Mouse (Mus musculus): Measurements from ENCODE around the gene Bdp1.
A peak's percentile ranks its signal among the peaks of the same experiment; 100 is the strongest.
"Not testable (repeated sequence)": the region's sequence is repeated elsewhere in the genome, so short reads cannot be mapped to it uniquely, and the experiment has no call there.

The Bdp1 gene

GRCm38 (mm10) chr13:100103748-100104254, at the start of gene Bdp1:
Gene Bdp1, minus strand, starts transcription at chr13:100104070.
- DNase-seq = peak; percentile 96

- no peak for DNase-seq
Measured at GRCm38 (mm10) chr13:100152659-100153058, 48.8 kb upstream of the Bdp1 start.

DNA sequence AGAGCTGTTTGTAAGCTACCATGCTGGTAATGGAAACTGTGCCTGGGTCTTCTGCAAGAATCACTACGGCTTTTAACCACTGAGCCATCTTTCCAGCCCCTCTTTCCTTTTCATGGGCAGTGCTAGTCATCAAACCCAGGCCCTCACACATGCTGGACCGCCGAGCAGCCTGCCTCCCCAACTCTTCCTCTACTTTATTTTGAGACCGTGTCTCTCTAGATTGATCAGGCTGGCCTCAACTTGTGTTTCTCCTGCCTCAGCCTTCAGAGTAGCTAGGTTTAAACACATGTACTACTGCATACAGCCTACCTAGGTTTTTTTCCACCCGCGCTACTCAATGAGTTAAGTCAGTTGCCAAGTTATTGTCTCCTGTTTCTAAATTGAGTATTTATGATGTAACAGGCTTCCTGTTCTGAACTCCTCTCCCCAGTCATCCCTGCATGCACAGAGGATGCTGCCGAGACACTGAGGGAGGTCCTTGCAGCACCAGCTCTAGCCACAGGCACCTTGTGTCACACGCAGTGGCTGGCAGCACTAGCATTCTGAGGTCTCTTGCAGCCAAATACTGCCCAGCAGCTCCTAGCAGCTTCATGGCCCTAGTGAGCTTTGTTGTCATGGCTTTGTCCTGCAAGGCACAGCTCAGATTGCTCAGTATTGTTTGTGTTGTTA, 37.9 kb upstream of the Bdp1 start:
- DNase-seq = no peak

DNA sequence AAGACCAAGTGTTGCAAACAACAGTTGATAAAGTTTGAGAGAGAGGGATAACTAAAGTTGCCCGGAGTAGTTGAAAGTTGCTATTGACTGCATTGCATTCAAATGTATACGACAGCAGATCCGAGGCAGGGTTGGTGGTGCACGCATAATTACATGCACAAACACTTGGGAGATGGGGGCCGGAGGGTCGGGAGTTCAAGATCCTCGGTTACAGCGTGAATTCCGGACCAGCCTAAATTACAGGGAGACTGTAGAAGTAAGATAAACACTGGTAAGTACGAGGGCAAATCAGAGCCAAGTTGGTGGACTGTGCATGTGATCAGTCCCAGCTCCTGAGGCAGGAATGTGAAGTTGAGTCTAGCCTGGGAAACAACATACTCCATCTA, 21.4 kb upstream of the Bdp1 start:
- DNase-seq = no peak

DNA sequence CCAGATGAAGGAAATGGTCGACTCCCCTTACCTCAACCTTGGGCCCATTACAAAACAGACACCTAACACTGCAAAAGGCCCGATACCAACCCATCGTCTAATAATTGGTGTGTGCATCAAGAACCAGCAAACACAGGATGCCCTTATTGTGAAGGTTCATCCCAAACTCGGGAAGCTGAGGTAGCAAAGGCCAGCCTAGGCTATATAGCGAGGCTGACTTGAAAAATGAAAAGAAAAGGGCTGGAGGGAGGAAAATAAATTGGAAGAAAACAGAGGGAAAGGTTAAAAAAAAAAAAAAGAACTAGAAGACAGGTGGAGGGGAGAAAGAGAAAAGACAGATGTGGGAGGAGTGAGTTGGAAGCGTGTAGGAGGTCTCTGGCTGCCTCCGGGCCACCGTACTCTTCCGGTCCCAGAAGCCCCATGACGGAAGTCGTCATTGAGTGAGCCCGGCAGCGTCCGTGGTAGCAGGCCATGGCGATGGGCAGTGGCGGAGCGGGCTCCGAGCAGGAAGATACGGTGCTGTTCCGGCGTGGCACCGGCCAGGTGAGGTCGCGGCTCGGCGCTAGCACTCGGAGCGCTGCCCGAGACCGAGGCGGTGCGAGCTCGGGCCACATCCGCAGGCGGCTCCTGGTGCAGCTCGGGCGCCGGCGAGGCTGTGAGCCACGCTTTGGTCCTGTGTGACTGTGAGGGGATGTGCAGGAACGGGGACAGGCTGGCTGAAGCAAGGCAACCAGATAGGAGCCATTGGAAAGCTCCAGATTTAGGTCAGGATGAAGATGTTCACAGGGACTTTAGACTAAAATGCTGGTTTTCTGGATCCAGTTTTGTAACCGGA, 20.8 kb upstream of the Bdp1 start, which contains the start of gene Smn1:
Gene Smn1, plus strand, starts transcription at position 430 of the 835 bp plus-strand sequence.
- DNase-seq = peak; percentile 86

DNA sequence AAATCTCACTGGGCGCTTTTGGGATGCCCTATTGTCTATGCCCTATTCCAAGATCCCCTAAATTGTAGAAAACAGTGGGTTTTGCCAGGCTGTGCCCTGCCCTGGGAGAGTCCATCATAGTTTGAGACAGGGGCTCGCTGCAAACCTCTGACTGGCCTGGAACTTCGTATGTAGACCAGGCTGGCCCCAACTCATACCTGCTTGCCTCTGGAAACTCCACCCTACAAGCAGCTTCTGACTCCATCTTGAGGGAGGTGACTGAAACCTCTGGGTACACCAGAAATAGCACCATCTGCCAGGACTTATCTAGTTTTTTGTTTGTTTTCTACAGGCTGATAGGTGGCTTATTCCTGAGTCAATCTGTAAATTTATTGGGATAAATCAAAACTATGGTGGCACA, 20.1 kb upstream of the Bdp1 start:
- no peak for DNase-seq

DNA sequence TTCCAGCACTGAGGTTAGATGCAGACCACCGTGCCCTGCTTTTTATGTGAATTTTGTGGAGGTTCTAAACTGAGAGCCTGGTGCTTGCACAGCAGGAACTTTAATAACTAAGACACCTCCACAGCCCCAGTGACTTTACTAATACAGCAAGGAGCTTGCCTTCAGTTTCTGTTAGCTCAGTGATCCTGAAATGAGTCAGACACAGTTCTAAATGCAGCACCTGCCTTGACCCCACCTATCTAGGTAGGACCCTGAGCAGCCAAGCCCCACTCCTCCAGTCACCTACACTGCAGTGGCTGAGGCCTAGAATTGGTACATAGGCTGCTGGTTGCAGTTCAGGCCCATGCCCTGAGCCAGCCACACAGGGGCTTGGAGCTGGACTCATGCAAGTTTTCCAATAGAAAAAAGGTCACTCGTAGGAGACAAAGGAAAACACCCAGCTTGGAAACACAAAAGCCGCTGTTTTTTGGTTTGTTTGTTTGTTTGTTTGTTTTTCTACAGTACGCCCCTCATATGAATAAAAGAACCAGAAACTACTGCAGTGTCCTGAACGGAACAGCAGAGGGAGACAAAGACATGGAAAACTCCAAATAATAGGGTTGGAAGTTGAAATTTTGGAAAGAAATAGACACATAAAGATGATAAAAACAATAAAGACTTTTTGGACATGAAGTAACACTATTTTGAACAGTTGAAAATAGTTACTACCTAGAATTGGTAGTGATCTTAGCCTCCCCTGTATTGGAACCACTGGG, 8.5 kb upstream of the Bdp1 start:
- no peak for DNase-seq

DNA sequence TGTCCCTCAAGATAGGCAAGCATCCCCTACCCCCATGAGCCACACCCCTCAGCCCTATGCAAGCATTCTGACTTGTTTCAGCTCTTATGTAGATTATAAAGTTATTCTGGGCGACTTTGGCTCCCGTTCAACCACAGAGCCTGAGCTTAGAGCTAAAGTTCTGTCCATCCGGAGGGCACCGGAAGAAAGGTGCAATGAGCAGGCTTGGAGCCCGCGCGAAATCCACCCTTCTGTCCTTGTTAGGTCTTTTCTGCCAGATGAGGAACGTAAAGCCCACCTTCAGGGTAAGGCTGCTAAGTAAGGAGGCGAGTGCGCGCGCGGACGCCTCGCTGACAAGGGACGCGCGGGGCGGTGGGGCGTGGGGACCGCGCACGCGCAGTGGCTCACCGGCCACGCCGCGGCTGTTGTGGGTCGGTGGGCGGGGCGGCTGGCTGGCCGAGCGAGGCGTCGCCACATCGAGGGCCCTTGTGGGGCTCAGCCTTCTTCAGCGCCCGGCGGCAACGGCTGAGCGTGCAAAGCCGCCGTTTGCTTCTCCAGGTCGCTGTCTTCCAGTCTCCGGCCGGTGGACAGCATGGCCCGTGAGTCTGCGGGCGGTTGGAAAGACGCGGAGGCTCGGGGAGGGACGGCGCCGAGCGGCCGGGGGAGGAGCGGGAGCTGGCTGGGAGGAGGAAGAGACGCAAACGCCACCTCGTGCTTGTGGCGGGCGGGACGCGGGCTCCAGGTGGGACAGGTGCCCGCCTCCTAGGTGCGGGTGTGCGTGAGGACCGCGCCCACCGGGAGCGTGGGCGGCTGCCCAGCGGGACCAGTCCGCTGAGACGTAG, 4.0 kb upstream of the Bdp1 start, which contains the start of gene Serf1:
Gene Serf1, plus strand, starts transcription at position 361 of the 821 bp plus-strand sequence.
- peak; percentile 82 for DNase-seq

DNA sequence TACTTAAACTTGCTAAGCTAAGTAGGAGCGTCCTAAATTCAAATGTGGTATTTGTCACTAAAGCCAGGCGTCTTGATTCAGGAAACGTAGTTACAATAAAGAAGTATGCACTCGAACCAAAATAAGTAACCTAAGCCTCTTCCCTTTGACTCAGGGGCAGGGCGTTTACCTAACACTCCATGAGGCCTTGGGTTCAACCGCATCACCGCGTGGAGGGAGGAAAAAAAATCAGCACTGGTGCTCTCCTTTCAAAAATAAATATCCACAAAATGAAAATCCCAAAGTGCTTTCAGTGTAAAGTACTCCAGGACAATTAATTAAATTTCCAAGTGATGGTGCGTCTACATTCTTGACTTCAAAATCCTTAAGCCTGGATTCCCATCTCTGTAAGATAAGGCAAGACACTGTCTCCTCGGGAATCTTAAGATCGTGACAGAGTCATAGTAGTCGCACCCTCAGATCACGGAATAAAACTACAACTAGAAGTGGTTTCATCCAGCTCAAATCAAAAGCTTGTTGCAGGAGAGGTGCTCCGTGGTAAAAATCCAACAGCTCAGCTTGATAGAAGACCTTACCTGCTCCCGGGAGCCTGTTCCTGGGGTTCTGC, 715 bp downstream of the Bdp1 start:
- DNase-seq = no peak

DNA sequence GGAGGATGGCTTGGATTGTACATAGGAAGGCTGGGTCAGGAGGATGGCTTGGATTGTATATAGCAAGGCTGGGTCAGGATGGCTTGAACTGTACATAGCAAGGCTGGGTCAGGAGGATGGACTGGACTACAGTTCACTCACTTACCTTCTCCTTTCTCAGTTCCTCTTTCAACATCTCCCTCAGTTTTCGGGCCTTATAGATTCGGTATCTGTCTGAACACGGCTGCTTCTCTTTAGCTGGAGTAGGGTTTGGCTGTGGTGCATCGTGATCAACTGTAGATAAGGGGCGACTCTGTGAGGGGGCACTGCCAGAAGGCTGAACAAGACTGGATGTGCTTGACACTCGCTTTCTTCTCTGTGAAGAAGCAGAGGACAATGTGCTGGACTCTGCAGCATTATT, 5.1 kb downstream of the Bdp1 start:
- no peak for DNase-seq

GRCm38 (mm10) chr13:100071473-100071872, 32.4 kb downstream of the Bdp1 start:
- DNase-seq = no peak

DNA sequence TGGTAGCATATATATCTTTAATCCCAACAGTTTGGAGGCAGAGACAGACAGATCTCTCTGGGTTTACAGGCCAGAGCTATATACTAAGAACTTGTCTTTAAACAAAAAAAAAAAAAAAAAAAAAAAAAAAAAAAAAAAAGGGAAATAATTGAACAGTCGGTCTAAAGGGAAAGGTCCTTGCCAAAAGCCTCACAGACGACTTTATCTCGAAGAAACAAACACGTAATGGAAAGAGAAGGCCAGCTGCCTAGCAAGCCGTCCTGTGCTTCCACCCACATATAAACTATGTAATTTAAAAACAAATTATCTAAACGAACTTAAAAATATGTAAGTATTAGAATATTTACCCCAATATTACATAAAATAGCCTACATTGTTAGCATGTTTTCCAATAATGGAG, 36.0 kb downstream of the Bdp1 start:
- no peak for DNase-seq

DNA sequence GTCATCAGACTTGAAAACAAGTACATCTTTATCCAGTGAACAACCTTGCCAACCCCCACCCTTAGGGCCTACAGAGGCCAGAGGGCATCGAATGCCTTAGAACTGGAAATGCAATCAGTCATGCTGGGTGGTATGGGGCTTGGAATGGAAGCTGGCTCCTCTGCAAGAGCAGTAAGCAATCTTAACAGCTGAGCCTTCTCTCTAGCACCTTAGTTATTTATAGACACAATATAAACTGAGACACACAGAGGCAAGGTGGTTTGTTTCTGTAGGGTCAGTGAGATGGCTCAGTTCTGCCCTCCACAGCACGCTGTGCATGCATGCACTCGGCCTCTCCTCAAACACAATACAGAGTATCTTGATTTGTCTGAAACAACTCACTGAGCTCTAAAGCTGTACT, 39.9 kb downstream of the Bdp1 start:
- DNase-seq = no peak

DNA sequence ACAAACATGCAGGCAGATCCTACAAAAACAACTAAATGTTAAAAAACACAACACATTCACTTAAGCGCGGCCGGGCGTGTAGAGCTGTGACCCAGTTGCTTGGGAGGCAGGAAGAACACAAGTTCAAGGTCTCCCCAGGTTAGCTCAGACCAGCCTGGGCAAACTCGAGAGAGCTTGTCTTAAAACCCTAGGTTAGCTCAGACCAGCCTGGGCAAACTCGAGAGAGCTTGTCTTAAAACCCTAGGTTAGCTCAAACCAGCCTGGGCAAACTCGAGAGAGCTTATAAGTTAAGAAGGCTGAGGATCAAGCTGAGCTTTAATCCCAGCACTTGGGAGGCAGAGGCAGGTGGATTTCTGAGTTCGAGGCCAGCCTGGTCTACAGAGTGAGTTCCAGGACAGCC, 46.1 kb downstream of the Bdp1 start:
- not testable (repeated sequence) for DNase-seq

DNA sequence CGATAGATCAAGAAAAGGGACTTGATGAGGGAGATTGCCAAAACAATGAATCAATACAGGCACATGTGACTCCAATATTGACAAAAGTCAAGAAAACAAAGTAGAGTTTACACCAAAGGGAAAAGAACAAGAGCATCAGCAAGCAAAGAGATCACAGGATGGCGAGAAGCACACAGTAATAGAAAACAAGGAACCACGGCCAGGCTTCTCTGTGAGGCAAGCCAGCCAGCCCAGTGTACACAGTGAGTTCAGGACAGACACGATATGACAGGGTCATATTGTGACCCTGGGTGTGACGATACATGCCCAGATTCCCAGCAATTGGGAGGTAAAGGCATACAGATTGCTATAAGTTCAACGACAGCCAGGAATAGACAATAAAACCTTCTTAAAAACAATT, 77.9 kb downstream of the Bdp1 start:
- DNase-seq = no peak

- DNase-seq = no peak
Measured at GRCm38 (mm10) chr13:100016891-100017290, 87.0 kb downstream of the Bdp1 start.

GRCm38 (mm10) chr13:100015937-100016336, 87.9 kb downstream of the Bdp1 start:
- no peak for DNase-seq

DNA sequence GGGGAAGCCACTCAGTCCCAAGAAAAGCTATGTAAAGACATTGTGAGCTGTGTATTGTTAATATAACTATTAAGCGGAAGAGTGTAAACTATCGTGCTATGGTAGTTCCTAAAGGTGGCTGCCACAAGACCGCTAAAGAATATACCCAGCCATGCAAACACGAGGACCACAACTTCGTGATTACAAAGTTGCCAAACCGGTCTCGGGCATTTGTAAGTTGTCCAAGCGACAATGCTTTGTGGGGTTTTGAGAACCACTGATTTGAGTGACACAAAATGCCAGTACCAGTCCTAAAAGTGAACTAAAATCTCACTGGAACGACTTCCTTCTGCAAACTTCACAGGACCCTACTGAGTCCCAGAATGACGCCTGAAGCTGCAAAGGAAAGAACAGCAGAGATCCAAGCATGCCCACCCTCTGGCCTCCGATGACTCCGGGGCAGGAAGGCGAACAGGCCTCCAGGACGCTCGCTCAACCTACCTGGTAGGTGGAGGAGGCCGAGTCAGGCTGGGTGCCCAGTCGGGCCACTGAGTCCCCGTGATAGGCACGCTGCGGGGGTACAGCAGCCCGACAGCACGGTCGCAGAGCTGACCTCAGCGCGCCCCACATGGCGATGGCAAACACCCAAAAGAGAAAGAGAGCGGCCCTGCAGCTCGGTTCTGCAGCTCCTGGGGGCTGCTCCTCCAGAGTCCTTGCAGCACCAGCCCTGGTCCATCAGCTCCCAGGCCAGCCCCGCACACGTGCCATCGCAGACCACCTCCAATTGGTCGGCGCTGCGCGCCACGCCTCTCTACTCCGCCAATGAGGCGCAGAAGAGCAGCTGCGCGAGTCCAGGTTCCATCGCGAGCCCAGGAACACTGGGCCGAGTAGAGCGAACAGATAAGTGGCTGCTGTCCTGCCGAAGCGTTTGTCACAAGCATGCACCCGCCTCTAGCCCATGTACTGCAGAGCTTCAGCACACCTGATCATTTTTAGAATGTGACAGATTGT, 88.7 kb downstream of the Bdp1 start, which contains the start of gene Mccc2:
Gene Mccc2, minus strand, starts transcription at position 734 of the 990 bp plus-strand sequence.
- peak; percentile 81 for DNase-seq

GRCm38 (mm10) chr13:100005911-100006496, 97.9 kb downstream of the Bdp1 start:
- no peak for DNase-seq

DNA sequence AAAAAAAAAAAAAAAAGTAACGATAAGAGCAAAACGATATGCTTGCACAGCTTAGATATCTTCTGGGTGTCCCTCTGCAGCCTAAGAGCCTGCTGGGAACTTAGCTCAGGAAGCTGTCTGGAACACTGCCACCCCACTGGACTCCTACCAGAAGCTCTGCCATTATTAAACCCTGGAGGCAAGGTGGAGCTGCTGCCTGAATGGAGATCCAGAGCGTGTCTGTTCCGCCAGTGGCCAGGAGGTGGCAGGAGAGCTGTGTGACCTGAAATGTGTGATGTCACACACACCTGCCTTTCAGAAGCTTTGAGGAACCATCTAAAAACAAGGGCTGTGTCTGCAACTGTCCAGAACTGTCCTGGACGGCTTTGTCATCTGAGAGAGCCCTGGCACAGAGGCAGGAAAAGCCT, 102.1 kb downstream of the Bdp1 start:
- peak; percentile 74 for DNase-seq
